Mouse (Mus musculus): ENCODE measurements around the gene Ppp1r10. TPM values are rescaled to one million over a fixed set of nuclear protein-coding genes. Genes with fewer than 3 reads are reported as not detected.
"Not testable (repeated sequence)": the region's sequence is repeated elsewhere in the genome, so short reads cannot be mapped to it uniquely, and the experiment has no call there.

Gene Ppp1r10
- total RNA-seq, 1 experiment from 2014 or later = 413 TPM

GRCm38 (mm10) chr17:35920862-35921562 lies 4.8 kb downstream of the Ppp1r10 start:
- ATAC-seq (ENCODE audit: extremely low read depth, insufficient number of reproducible peaks, low FRiP score, poor library complexity, severe bottlenecking) = no peak

GRCm38 (mm10) chr17:35921710-35922109 lies 5.5 kb downstream of the Ppp1r10 start:
- ATAC-seq (ENCODE audit: extremely low read depth, insufficient number of reproducible peaks, low FRiP score, poor library complexity, severe bottlenecking) = no peak

GRCm38 (mm10) chr17:35922566-35922965 lies 6.3 kb downstream of the Ppp1r10 start:
- ATAC-seq (ENCODE audit: extremely low read depth, insufficient number of reproducible peaks, low FRiP score, poor library complexity, severe bottlenecking) = no peak

- no peak for ATAC-seq (ENCODE audit: extremely low read depth, insufficient number of reproducible peaks, low FRiP score, poor library complexity, severe bottlenecking)
These were observed 7.0 kb downstream of the Ppp1r10 start for GRCm38 (mm10) chr17:35923281-35923680.

- ATAC-seq (ENCODE audit: extremely low read depth, insufficient number of reproducible peaks, low FRiP score, poor library complexity, severe bottlenecking) = no peak
These were observed 11.2 kb downstream of the Ppp1r10 start for GRCm38 (mm10) chr17:35927471-35927870.

- ATAC-seq (ENCODE audit: extremely low read depth, insufficient number of reproducible peaks, low FRiP score, poor library complexity, severe bottlenecking) = no peak
These were observed 13.3 kb downstream of the Ppp1r10 start for GRCm38 (mm10) chr17:35929534-35929933.

GRCm38 (mm10) chr17:35930627-35931026 lies 14.4 kb downstream of the Ppp1r10 start:
- ATAC-seq (ENCODE audit: extremely low read depth, insufficient number of reproducible peaks, low FRiP score, poor library complexity, severe bottlenecking) = no peak

DNA sequence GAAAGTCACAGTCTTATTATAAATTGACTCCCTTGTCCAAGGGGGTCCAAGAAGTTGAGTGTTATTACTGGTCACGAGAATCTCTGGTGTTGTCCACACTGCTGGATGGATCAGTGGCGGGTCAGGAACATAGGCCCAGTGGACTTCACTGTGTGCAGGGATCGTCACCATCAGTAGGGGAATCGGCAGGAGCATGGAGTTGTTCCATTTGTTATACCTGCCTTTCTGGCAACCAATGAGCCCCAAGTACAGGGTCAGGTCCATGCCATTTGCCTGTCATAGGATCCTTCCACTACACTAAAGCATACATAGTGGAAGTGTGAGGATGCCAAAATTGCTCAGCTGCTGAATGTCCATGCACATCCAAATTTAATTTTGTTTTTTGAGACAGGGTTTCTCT lies 16.4 kb downstream of the Ppp1r10 start:
- ATAC-seq (ENCODE audit: extremely low read depth, insufficient number of reproducible peaks, low FRiP score, poor library complexity, severe bottlenecking) = no peak

GRCm38 (mm10) chr17:35935763-35936162 lies 19.5 kb downstream of the Ppp1r10 start:
- ATAC-seq (ENCODE audit: extremely low read depth, insufficient number of reproducible peaks, low FRiP score, poor library complexity, severe bottlenecking) = peak; percentile 49

- ATAC-seq (ENCODE audit: extremely low read depth, insufficient number of reproducible peaks, low FRiP score, poor library complexity, severe bottlenecking) = peak; percentile 85
These were observed 21.6 kb downstream of the Ppp1r10 start for GRCm38 (mm10) chr17:35937700-35938348.

- ATAC-seq (ENCODE audit: extremely low read depth, insufficient number of reproducible peaks, low FRiP score, poor library complexity, severe bottlenecking) = no peak
These were observed 22.9 kb downstream of the Ppp1r10 start for GRCm38 (mm10) chr17:35939108-35939507.

DNA sequence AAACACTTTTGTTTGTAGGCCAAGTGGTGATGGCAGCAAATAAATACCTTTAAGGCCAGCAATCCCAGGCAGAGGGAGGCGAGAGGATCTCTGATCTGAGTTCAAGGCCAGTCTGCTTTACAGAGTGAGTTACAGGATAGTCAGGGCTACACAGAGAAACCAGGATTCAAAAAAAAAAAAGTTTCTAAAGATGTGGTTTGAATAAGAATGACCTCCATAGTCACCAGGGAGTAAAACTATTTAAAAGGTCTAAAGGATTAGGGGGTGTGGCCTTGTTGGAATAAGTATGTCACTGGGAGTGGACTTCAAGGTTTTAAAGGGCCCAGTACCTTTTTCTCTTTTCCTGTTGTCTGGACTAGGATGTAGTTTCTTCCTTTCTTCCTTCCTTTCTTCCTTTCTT lies 23.7 kb downstream of the Ppp1r10 start:
- ATAC-seq (ENCODE audit: extremely low read depth, insufficient number of reproducible peaks, low FRiP score, poor library complexity, severe bottlenecking) = no peak

- not testable (repeated sequence) for ATAC-seq (ENCODE audit: extremely low read depth, insufficient number of reproducible peaks, low FRiP score, poor library complexity, severe bottlenecking)
These were observed 34.7 kb downstream of the Ppp1r10 start for GRCm38 (mm10) chr17:35950946-35951345.

- not testable (repeated sequence) for ATAC-seq (ENCODE audit: extremely low read depth, insufficient number of reproducible peaks, low FRiP score, poor library complexity, severe bottlenecking)
These were observed 36.3 kb downstream of the Ppp1r10 start for GRCm38 (mm10) chr17:35952559-35952958.

- ATAC-seq (ENCODE audit: extremely low read depth, insufficient number of reproducible peaks, low FRiP score, poor library complexity, severe bottlenecking) = no peak
These were observed 38.4 kb downstream of the Ppp1r10 start for GRCm38 (mm10) chr17:35954665-35955064.

GRCm38 (mm10) chr17:35958533-35959223 lies 42.4 kb downstream of the Ppp1r10 start:
- ATAC-seq (ENCODE audit: extremely low read depth, insufficient number of reproducible peaks, low FRiP score, poor library complexity, severe bottlenecking) = no peak

DNA sequence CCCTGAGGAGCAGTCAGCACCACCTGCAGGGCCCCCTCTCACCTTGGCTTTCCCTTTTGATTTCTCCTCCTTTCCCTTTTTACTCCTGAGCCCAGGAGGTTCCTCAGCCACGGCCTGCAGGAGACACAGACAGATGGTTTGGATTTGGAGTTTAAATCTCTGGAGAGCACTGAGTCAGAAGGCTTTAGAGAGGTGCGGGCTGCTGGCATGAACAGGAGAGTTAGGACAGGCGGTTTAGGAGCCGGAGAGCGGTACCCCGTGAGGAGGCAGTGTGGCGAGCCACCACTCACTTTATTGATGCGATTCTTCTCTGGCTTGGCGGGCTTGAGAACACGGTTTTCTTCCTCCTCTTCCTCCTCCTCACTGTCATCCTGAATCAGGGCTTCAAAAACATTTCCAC lies 47.0 kb downstream of the Ppp1r10 start:
- no peak for ATAC-seq (ENCODE audit: extremely low read depth, insufficient number of reproducible peaks, low FRiP score, poor library complexity, severe bottlenecking)

- no peak for ATAC-seq (ENCODE audit: extremely low read depth, insufficient number of reproducible peaks, low FRiP score, poor library complexity, severe bottlenecking)
These were observed 51.4 kb downstream of the Ppp1r10 start for GRCm38 (mm10) chr17:35967621-35968020.

DNA sequence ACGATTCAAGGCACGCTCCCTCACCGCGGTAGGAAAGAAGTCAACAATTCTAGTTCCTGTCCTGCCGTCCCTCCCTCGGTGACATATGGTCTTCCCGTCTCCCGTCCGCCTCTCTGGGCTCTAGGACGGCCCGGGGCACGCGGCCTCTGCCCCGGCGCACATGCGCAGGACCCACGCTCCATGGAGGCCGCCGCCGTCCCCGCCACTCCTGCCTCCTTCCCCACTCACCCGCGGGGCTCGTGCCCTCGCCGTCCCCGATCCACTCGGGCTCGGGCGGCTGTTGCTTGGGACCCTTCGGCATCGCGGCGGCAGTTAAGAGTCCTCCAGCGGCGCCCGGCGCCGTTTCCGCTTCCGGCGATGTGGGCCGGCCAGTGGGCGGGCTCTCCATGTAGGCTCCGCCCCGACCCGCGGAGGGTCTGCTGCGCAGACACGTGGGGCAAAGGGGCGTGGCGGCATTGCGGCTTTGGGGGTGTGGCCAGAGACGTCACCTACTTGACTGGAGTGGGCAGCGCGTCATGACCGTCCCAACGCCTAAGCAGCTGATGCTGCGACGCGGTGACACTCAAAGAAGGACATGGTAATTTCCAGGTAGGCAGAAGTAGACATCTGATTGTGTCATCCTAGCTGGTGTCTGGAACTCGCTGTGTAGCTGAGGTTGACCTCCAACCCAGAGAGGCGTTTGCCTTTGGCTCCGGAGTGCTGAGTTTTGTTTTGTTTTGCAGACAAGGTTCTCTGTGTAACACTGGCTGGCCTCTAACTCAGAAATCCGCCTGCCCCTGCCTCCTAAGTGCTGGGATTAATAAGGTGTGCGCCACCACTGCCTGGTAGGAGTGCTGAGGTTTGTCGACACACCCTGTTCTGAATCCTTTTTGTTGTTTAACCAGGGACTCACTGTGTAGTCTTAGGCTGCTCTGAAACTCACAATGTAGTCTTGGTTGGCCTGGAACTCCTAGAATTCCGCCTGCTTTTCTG lies 53.5 kb downstream of the Ppp1r10 start, which contains the start of gene Abcf1:
Gene Abcf1 (minus strand): TSS at position 344 of the 972 bp plus-strand sequence.
- ATAC-seq (ENCODE audit: extremely low read depth, insufficient number of reproducible peaks, low FRiP score, poor library complexity, severe bottlenecking) = peak; percentile 96

Measured in neutrophil, adult 5-6 weeks (primary cell).